Mouse (Mus musculus): Measurements from ENCODE around the gene Nodal. TPM values are rescaled to one million over a fixed set of nuclear protein-coding genes. Genes with fewer than 3 reads are reported as not detected.

Gene Nodal
- total RNA-seq, 2 experiments from 2014 or later: not detected

DNA sequence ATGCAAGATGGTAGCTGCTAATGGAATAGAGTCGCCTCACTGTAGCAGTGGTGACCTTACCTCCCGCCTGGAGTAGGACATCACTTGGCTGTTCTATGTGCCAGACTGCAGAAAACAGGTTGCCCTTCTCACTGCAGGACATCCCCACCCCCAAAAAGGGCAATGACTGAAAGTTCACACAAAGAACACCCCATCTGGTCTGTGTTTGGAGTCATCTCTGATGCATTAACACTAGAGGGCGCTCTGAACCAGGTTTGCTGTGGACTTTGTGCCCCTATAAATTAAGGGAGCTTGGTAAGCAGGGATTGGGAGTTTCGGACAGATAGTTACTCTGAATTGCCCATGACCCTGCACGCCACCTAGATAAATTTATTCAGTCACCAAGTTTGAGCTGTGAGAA is 49.1 kb downstream of the Nodal start:
- peak; percentile 44; the same call in 1 of the 2 replicates for ATAC-seq (replicated peaks; ENCODE audit: low FRiP score, low TSS enrichment, poor library complexity, severe bottlenecking)

DNA sequence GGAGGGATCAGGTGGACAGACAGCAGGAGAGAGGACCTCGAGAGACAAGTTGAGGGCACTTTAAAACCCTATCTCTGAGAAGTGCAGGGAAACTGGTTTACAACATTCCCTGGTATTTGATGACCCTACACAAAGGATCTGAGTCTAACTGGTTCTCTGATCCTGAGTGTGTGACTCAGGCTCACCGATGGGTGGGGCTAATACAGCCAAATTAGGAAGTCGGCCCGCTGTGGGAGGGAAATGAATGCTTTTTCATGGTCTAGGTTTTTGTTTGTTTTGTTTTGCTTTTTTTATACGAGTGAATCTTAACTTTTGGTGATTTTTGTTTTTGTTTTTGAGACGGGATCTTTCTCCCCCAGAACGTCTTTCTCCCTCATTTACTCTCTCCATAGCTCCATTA is 51.1 kb downstream of the Nodal start:
- ATAC-seq (replicated peaks; ENCODE audit: low FRiP score, low TSS enrichment, poor library complexity, severe bottlenecking): no peak

DNA sequence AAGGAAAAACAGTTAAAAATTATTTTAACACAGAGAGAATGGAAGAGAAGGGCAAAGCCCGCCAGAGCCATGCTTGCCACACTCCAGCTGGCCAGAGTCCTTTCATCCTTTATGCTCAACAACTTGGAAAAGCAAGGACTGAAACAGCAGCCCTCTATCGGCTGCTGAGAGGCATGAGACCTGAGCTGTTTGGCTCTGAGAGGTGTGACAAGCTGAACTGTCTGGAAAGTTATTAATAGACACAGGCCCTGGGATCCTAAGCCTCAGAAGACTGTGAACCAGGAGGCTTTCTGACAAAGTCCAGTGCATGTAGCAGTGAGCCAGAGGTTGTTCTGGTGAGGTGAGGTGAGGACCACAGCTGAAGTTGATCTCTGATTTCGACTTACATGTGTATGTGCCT is 55.9 kb downstream of the Nodal start:
- ATAC-seq (replicated peaks; ENCODE audit: low FRiP score, low TSS enrichment, poor library complexity, severe bottlenecking): no peak

DNA sequence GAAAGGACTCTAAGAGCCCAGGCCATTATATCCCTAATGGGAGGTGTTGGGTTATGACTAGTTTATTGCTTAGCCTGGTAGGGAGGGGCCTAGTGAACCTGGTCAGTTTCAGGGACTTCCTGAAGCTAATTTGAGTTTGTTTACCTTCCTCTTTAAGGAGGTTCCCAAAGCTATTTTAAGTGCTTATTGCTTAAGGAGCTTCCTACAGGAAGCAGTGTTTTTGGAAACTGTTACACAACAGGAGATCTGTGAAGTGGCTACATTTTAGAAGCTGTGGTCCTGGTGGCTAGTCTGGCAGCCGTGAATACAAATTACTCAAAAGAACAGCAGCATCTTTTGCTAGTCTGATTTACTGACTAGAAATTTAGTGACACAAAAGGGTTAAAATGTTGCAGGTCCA is 56.6 kb downstream of the Nodal start:
- ATAC-seq (replicated peaks; ENCODE audit: low FRiP score, low TSS enrichment, poor library complexity, severe bottlenecking): no peak

Other genes starting within 250 kb of the Nodal start
- gene Tbata, start 246.0 kb upstream of the Nodal start, total RNA-seq (2014; fragmentation: Nextera tagmentation): not detected in 2 replicates
- gene Tbata, start 246.0 kb upstream of the Nodal start, total RNA-seq (2017): not detected in 2 replicates
- 2.0 TPM in 1 of 2 replicates, not detected in the other for gene Adamts14, start 144.5 kb upstream of the Nodal start, total RNA-seq (2014; fragmentation: Nextera tagmentation)
- gene Adamts14, start 144.5 kb upstream of the Nodal start, total RNA-seq (2017): 1.6 TPM in 1 of 2 replicates, not detected in the other
- 0.42 TPM in 1 of 2 replicates, not detected in the other for gene Prf1, start 120.1 kb upstream of the Nodal start, total RNA-seq (2014; fragmentation: Nextera tagmentation)
- 2.2 TPM in 1 of 2 replicates, not detected in the other for gene Prf1, start 120.1 kb upstream of the Nodal start, total RNA-seq (2017)
- not detected in 2 replicates for gene Pald1, start 34.4 kb upstream of the Nodal start, total RNA-seq (2014; fragmentation: Nextera tagmentation)
- not detected in 2 replicates for gene Pald1, start 34.4 kb upstream of the Nodal start, total RNA-seq (2017)
- gene Eif4ebp2, start 34.7 kb downstream of the Nodal start, total RNA-seq (2014; fragmentation: Nextera tagmentation): 170 and 205 TPM in 2 replicates
- gene Eif4ebp2, start 34.7 kb downstream of the Nodal start, total RNA-seq (2017): 11.5 and 16.3 TPM in 2 replicates
- 14.3 and 19.5 TPM in 2 replicates for gene Lrrc20, start 57.8 kb downstream of the Nodal start, total RNA-seq (2014; fragmentation: Nextera tagmentation)
- 8.0 and 10.9 TPM in 2 replicates for gene Lrrc20, start 57.8 kb downstream of the Nodal start, total RNA-seq (2017)
- gene Npffr1, start 177.5 kb downstream of the Nodal start, total RNA-seq (2014; fragmentation: Nextera tagmentation): not detected in 2 replicates
- not detected in 2 replicates for gene Npffr1, start 177.5 kb downstream of the Nodal start, total RNA-seq (2017)
- gene Ppa1, start 230.6 kb downstream of the Nodal start, total RNA-seq (2014; fragmentation: Nextera tagmentation): 96.7 and 97.1 TPM in 2 replicates
- 183 and 211 TPM in 2 replicates for gene Ppa1, start 230.6 kb downstream of the Nodal start, total RNA-seq (2017)

All from megakaryocyte-erythroid progenitor cell, adult 5-6 weeks (primary cell).